Mouse (Mus musculus) stomach, embryonic 16.5 days (tissue): Measurements from ENCODE around the gene Rsu1. TPM values are rescaled to one million over a fixed set of nuclear protein-coding genes. Genes with fewer than 3 reads are reported as not detected.

Source experiments
- ATAC-seq: fragments of 200-750 bp; cut with Nextera tagmentation; 2 replicates; pipeline ENCODE4 v1.8.0; 2017; ENCODE audit warnings: moderate number of reproducible peaks, moderate TSS enrichment; ENCODE audit not compliant: insufficient read depth, low FRiP score
- H3K27ac ChIP-seq: fragments of 300-500 bp; sonication (generic); 2 replicates; pipeline ENCODE4 v1.5.1; 2014; ENCODE audit warnings: low read length
- H3K27me3 ChIP-seq: fragments of 300-500 bp; sonication (generic); 2 replicates; pipeline ENCODE4 v1.6.1; 2014; ENCODE audit warnings: low read length, control low read depth, mixed read lengths; ENCODE audit not compliant: control insufficient read depth, insufficient read depth
- H3K36me3 ChIP-seq: fragments of 300-500 bp; sonication (generic); 2 replicates; pipeline ENCODE4 v1.6.1; 2014; ENCODE audit warnings: low read length; ENCODE audit not compliant: control insufficient read depth, insufficient read depth
- H3K4me1 ChIP-seq: fragments of 300-500 bp; sonication (generic); 2 replicates; pipeline ENCODE4 v1.6.1; 2014; ENCODE audit warnings: low read length, control low read depth, mixed read lengths; ENCODE audit not compliant: control insufficient read depth, insufficient read depth
- H3K4me2 ChIP-seq: fragments of 300-500 bp; sonication (generic); 2 replicates; pipeline ENCODE4 v1.6.1; 2014; ENCODE audit warnings: low read depth, low read length, mixed read lengths
- H3K4me3 ChIP-seq: fragments of 300-500 bp; sonication (generic); replicated peaks from 2 replicates; pipeline ENCODE4 v1.5.1; 2014; ENCODE audit warnings: mild to moderate bottlenecking, low read length
- H3K9ac ChIP-seq: fragments of 300-500 bp; sonication (generic); 2 replicates; pipeline ENCODE4 v1.6.1; 2014; ENCODE audit warnings: low read length
- H3K9me3 ChIP-seq: fragments of 300-500 bp; sonication (generic); replicated peaks from 2 replicates; pipeline ENCODE4 v1.6.1; 2016; ENCODE audit warnings: low read length, control low read depth; ENCODE audit not compliant: control insufficient read depth
- WGBS: fragments of 180-500 bp; shearing (Covaris S2); extraction: QIAGEN DNeasy Blood & Tissue Kit; methylation state at CpG from one replicate; pipeline ENCODE4 v1.1.7; 2014; 5-methylcytosine and 5-hydroxymethylcytosine counted together
- polyA plus RNA-seq: library from polyadenylated mRNA; unstranded; fragments of >200 nt; fragmentation: Nextera tagmentation; extraction: Ambion mirVana; gene quantifications from 2 replicates; pipeline ENCODE4 v1.2.1, GENCODE M21; 2015

Rsu1 gene
- polyA plus RNA-seq, result 167 and 177 TPM in 2 replicates

DNA sequence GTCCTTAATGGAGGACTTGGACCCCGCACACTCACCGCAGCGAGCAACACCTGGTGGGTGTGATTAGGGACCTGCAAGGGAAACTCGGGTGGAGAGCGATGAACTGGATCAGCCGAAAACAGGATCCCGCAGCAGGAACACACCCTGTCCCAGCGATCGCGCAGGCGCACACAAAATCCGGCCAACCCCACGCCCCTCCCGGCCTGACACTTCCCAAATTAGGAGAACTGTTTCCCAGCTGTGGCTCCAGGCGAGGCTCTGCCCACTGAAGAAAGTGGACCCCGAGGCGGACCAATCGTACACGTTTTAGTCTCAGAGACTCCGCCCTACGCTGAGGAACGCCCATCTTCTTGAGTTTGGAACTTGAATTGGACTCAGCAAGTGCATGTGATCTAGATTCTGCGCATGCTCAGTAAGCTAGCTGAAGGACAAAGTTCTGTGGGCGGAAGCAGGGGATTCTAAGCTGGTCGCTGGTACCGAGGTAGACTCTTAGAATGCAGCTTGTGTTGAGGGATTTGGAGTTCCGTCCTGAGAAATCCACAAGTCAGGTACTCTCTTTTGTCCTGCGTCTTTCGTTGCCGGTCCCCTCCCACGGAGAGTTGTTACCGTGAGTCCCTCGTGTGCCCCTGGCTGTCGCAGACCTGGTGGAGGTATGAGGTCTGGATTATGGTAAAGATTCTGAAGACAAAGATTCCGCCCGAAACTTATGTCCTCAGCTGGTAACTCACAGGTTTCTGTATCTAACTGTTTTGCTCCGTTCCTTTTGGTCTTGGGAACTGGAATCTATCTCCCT, at the start of gene Rsu1:
Rsu1 (minus strand) TSS at position 251 of the 793 bp plus-strand sequence.
- no peaks in the 10 kb centered on the region for H3K27me3 ChIP-seq
- H3K9me3 ChIP-seq, result no peaks in the 10 kb centered on the region
- H3K9ac ChIP-seq, result peak within 1 kb of the TSS; percentile 84
- H3K36me3 ChIP-seq, result no peaks in the 10 kb centered on the region
- peak; percentile 99 for ATAC-seq
- WGBS, result under 1% methylated on average over 37 of the region's 37 CpGs
- H3K4me2 ChIP-seq, result peak within 1 kb of the TSS; percentile 79
- H3K4me1 ChIP-seq, result peaks cover 11% of the 10 kb centered on the region; the same call in 1 of the 2 replicates
- peak within 1 kb of the TSS; percentile 69 for H3K4me3 ChIP-seq
- peak within 1 kb of the TSS; percentile 42 for H3K27ac ChIP-seq

DNA sequence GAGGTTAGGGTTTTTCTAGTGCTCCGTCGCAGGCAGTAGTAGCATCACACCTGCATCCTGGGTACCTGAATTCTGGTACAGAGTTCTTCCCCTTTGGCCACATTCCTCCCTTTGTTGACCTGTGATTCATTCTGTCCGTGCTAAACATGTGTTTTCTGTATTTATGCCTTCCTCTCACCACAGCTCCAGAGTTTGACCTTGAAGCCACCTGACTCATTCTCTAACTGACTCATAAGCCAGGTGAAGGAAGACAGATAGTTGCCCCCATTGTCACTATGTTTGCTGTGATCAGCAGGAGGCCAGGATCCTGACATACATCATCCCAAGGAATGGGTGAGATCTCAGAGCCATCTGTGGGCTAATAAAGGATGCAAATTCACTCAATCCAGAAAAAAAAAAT, 32.2 kb upstream of the Rsu1 start:
- no peaks in the 10 kb centered on the region for H3K9me3 ChIP-seq
- H3K27me3 ChIP-seq, result no peaks in the 10 kb centered on the region
- H3K4me3 ChIP-seq, result no peak overlapping the region
- H3K9ac ChIP-seq, result no peak overlapping the region
- WGBS, result 81% methylated on average over 3 of the region's 3 CpGs
- ATAC-seq, result no peak
- no peak overlapping the region for H3K4me2 ChIP-seq
- H3K27ac ChIP-seq, result no peak overlapping the region
- no peaks in the 10 kb centered on the region for H3K4me1 ChIP-seq
- H3K36me3 ChIP-seq, result no peaks in the 10 kb centered on the region

DNA sequence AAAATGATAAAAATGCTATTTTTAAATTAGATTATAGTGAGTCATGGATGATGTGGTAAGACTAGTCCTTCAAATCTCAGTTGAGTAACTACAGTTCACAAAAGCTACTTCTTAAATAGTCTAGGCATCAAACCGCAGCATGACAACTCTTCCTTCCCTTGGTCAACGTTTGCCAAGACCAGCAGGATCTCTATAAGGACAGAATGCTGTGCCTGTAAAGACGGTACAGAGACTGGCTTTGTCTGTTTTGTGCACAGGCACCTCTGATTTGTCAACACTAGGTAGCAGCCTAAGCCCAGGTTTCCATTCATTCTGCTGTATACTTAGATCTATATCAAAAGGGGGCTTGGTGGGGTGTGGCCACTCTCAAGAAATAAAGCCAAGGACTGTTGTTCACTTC, 27.8 kb upstream of the Rsu1 start:
- no peak overlapping the region for H3K4me2 ChIP-seq
- H3K27me3 ChIP-seq, result no peaks in the 10 kb centered on the region
- H3K9me3 ChIP-seq, result no peaks in the 10 kb centered on the region
- H3K4me1 ChIP-seq, result no peaks in the 10 kb centered on the region
- 31% methylated on average over 3 of the region's 3 CpGs for WGBS
- no peak overlapping the region for H3K9ac ChIP-seq
- no peak overlapping the region for H3K4me3 ChIP-seq
- peak; percentile 37; the same call in 1 of the 2 replicates for ATAC-seq
- no peaks in the 10 kb centered on the region for H3K36me3 ChIP-seq
- H3K27ac ChIP-seq, result no peak overlapping the region

DNA sequence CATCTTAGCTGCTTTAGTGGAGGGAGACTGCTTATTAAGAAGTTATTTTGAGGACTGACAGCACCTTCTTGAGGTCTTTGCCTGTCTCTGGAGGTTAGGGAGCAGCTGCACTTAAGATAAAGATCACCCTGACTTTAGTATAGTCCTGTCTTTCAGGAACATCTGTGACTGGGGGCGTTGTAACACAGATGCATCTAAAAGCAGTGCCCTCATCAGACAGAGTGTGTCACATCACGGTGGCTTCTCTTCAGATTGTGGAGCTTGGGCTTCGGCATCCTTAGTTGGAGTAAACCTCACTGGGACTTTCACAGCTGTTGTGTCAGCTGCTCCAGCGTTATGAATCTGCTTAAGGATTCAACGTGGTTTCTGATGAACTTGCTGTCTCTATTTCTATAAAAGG, 26.5 kb upstream of the Rsu1 start:
- Histone ChIP-seq H3K4me2 (no peak overlapping the region), H3K4me1 (no peaks in the 10 kb centered on the region), H3K9me3 (no peaks in the 10 kb centered on the region), H3K4me3 (no peak overlapping the region), H3K9ac (no peak overlapping the region), H3K27me3 (no peaks in the 10 kb centered on the region), H3K36me3 (no peaks in the 10 kb centered on the region), H3K27ac (no peak overlapping the region)
- ATAC-seq, result no peak
- 45% methylated on average over 5 of the region's 5 CpGs for WGBS

DNA sequence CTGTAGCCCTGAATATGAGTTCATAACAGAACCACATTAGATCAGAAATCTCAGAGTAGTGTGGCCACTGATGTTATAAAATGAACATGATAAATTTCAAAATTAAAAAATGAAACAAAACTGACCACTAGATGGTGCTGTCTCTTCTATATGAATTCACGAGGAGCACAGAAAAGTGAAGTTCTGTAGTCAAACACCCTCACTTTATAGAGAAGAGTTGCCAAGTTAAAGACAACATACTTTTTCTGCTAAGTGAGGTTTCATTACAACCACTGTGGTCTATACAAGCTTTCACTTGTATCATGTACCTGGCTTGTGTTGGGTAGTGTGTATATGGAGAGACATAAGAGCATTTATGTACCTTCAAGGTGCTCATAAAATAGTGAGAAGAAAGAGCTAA, 19.4 kb upstream of the Rsu1 start:
- WGBS, result 0% methylated on average over 1 of the region's 1 CpGs
- ATAC-seq, result no peak

DNA sequence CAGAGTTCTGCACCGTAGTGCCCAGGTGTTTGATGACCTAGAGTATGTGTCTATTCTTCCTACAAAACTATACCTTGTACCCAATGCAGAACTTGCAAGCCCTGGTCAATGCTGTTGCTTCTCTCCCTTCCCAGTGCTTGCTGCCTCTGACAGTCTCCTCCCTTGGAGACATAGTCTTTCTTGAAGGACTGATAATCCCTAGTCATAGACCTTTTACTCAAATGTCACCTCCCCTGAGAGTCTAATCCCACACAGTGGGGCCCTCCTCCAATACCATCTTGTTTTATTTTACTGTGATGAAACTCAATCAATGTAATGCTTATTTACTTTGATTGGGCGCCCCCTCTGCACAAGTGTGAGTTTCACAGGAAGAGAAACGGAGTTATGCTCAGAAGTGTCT, 18.9 kb upstream of the Rsu1 start:
- H3K4me1 ChIP-seq, result no peaks in the 10 kb centered on the region
- no peak overlapping the region for H3K9ac ChIP-seq
- ATAC-seq, result no peak
- 76% methylated on average over 3 of the region's 3 CpGs for WGBS
- H3K4me3 ChIP-seq, result no peak overlapping the region
- no peaks in the 10 kb centered on the region for H3K9me3 ChIP-seq
- H3K4me2 ChIP-seq, result no peak overlapping the region
- H3K27me3 ChIP-seq, result no peaks in the 10 kb centered on the region
- H3K36me3 ChIP-seq, result no peaks in the 10 kb centered on the region
- no peak overlapping the region for H3K27ac ChIP-seq

More for the DNA sequence above, 19.4 kb upstream of the Rsu1 start:
- Histone ChIP-seq H3K9me3 (no peaks in the 10 kb centered on the region), H3K4me1 (no peaks in the 10 kb centered on the region), H3K4me2 (no peak overlapping the region), H3K27me3 (no peaks in the 10 kb centered on the region), H3K27ac (no peak overlapping the region), H3K9ac (no peak overlapping the region), H3K4me3 (no peak overlapping the region), H3K36me3 (no peaks in the 10 kb centered on the region)

DNA sequence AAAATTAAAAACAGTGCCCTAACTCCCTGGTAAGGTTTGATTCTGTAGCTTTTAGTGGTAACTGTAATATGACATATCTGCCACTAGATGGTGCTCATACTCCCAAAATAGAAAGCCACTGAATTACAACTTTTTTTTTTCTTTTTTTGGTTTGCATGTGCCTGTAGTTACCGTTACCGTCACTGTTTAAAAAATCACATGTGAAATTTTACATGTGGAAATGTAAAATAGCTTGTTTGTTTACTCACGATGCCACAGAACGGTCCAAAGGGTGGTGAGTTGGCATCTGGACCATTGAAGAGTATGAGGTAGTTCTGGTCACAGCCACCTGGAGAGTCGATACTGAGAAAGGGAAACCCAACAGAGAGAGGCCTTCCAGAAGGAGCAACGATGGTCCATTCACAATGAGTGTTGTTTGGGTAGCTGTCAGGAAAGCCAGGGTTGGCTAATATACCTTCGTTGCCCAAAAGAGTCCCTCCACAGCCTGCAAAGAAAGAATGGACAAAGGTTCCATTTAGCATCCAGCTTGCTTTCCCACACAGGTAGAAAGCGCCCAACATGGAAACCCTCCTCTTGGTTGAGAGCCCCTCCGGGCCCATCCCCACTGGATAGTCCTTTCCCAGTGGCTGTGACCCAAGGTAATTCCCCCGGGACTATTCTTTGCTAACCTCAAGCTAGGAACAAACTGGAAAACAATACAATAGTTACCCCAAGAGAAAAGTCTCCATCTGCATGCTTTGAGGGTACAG, 7.1 kb upstream of the Rsu1 start:
- Histone ChIP-seq H3K4me1 (no peaks in the 10 kb centered on the region), H3K36me3 (no peaks in the 10 kb centered on the region), H3K27me3 (no peaks in the 10 kb centered on the region), H3K9me3 (no peaks in the 10 kb centered on the region), H3K4me2 (no peak overlapping the region), H3K4me3 (no peak overlapping the region), H3K9ac (no peak overlapping the region), H3K27ac (no peak overlapping the region)
- WGBS, result 54% methylated on average over 10 of the region's 10 CpGs
- ATAC-seq, result no peak

DNA sequence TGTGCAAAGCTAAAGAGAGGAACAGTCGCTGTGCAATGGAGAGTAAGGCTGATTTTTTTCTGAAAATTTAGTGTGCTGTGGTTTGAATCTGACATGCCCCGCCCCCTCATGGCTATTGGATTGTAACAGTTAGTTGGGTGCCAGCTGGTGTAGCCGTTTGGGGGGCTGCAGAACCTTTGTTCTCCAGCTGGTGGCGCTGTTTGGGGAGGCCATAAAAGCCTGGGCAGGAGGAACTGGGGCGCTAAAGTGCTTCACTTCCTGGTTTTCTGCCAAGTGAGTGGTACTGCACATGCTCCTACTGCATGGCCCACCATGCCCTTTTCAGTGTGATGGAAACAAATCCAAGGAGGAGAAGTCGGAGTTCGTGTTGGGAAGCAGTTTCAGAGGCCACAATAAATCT, 4.7 kb upstream of the Rsu1 start:
- ATAC-seq, result no peak
- H3K4me1 ChIP-seq, result no peaks in the 10 kb centered on the region; the same call in 1 of the 2 replicates
- no peaks in the 10 kb centered on the region for H3K36me3 ChIP-seq
- H3K27me3 ChIP-seq, result no peaks in the 10 kb centered on the region
- H3K9ac ChIP-seq, result no peak overlapping the region
- H3K9me3 ChIP-seq, result no peaks in the 10 kb centered on the region
- no peak overlapping the region for H3K27ac ChIP-seq
- 60% methylated on average over 7 of the region's 7 CpGs for WGBS
- H3K4me2 ChIP-seq, result no peak overlapping the region
- H3K4me3 ChIP-seq, result no peak overlapping the region

DNA sequence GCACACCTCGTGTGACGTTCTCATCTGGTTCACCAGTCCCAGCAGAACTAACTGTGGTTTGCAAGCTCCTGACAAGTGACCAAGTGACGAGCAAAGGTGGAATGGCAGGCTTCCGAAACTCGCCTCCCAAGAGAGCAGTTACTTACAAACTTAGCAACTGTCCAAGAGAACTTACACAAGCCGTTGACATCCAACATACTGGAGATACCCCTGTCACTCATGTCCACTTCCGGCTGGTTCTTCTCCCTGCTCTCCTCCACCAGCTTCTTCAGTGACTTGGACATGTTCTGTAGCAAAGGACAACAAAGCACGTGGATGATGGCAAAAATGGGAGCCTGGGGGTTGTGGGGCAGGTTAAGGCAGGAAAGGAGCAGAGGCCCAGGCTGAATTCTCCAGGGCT, 479 bp downstream of the Rsu1 start:
- no peaks in the 10 kb centered on the region for H3K9me3 ChIP-seq
- peak overlapping the region; percentile 79 for H3K4me2 ChIP-seq
- H3K4me3 ChIP-seq, result peak overlapping the region; percentile 69
- ATAC-seq, result peak; percentile 2; the same call in 1 of the 2 replicates
- H3K36me3 ChIP-seq, result no peaks in the 10 kb centered on the region
- H3K27ac ChIP-seq, result peak overlapping the region; percentile 42
- WGBS, result 37% methylated on average over 8 of the region's 8 CpGs
- H3K4me1 ChIP-seq, result peaks cover 11% of the 10 kb centered on the region; the same call in 1 of the 2 replicates
- H3K27me3 ChIP-seq, result no peaks in the 10 kb centered on the region
- H3K9ac ChIP-seq, result peak overlapping the region; percentile 78
